In genomic region chr13:51848481-51849240, GRCm38 (mm10) we compare ENCODE assay signal across 8 mouse cellular contexts. TPM values are rescaled to one million over a fixed set of nuclear protein-coding genes. Genes with fewer than 3 reads are reported as not detected.
A peak's percentile ranks its signal among the peaks of the same experiment; 100 is the strongest.
DNase-seq lines count a peak whose midpoint lies in the region; ATAC-seq lines count a peak whose summit lies in the region.

No protein-coding gene starts in this region.

- peaks cover 5% of the 10 kb centered on the region for H3K36me3 ChIP-seq in heart, embryonic 10.5 days
- H3K36me3 ChIP-seq in liver, embryonic 11.5 days (ENCODE audit: control insufficient read depth, insufficient read depth, low read length) = no peaks in the 10 kb centered on the region

- H3K4me1 ChIP-seq in heart, embryonic 10.5 days = peaks cover 64% of the 10 kb centered on the region
- peaks cover 45% of the 10 kb centered on the region for H3K4me1 ChIP-seq in liver, embryonic 11.5 days (replicated peaks; ENCODE audit: control insufficient read depth, insufficient read depth, low read length)

- peak overlapping the region; percentile 94 for H3K27ac ChIP-seq in heart, embryonic 10.5 days
- peak overlapping the region; percentile 88 for H3K27ac ChIP-seq in liver, embryonic 11.5 days (ENCODE audit: low read depth, low read length)

- peak overlapping the region; percentile 80 for H3K4me3 ChIP-seq in heart, embryonic 10.5 days
- H3K4me3 ChIP-seq in liver, embryonic 11.5 days (ENCODE audit: low read depth, low read length) = peak overlapping the region; percentile 78

- H3K27me3 ChIP-seq in heart, embryonic 10.5 days (ENCODE audit: insufficient read depth, poor library complexity, severe bottlenecking) = peaks cover 12% of the 10 kb centered on the region
- H3K27me3 ChIP-seq in liver, embryonic 11.5 days (replicated peaks; ENCODE audit: control insufficient read depth, insufficient read depth, low read length) = peaks cover 2% of the 10 kb centered on the region; the same call in 1 of the 2 replicates

- DNase-seq in kidney, adult 11 months = peak; percentile 39
- DNase-seq in kidney, adult 8-10 months = no peak
- DNase-seq in embryo, embryonic 11 days = peak; percentile 73
- DNase-seq in heart, embryonic 10.5 days (ENCODE audit: low spot score) = peak; percentile 97
- peak; percentile 60 for DNase-seq in kidney, postnatal 10 days
- peak; percentile 81 for DNase-seq in liver, embryonic 11.5 days (ENCODE audit: low spot score)
- peak; percentile 28 to 44 for DNase-seq in natural killer cell, adult 2 months (ENCODE audit: low spot score in 2 of 2)
- DNase-seq in telencephalon, adult 2 months (ENCODE audit: low read depth, low spot score) = peak; percentile 90

- peak overlapping the region; percentile 82 for H3K9ac ChIP-seq in liver, embryonic 11.5 days (ENCODE audit: low read depth, low read length)

- under 1% methylated on average over 20 of the region's 20 CpGs for whole genome bisulfite sequencing in heart, embryonic 10.5 days
- under 1% methylated on average over 20 of the region's 20 CpGs for WGBS in liver, embryonic 11.5 days

- ATAC-seq in liver, embryonic 11.5 days (replicated peaks; ENCODE audit: low FRiP score) = peak; percentile 83

- no peaks in the 10 kb centered on the region for H3K9me3 ChIP-seq in heart, embryonic 10.5 days
- H3K9me3 ChIP-seq in liver, embryonic 11.5 days (ENCODE audit: control insufficient read depth, low read length) = no peaks in the 10 kb centered on the region

- peak overlapping the region; percentile 83 for H3K4me2 ChIP-seq in liver, embryonic 11.5 days

RNA-seq across cellular contexts. Expression of gene Gadd45g, which starts 2.2 kb away (rescaled TPM):
- 53.3 and 61.0 TPM in 2 replicates for polyA plus RNA-seq in heart, embryonic 10.5 days (2016; fragmentation: Nextera tagmentation; extraction: Ambion mirVana)
- polyA plus RNA-seq in liver, embryonic 11.5 days (2014; fragmentation: Nextera tagmentation; extraction: Ambion mirVana) = 29.4 and 30.4 TPM in 2 replicates

RNA-seq across cellular contexts. Expression of gene Sema4d, which starts 55.1 kb away (rescaled TPM):
- polyA plus RNA-seq in heart, embryonic 10.5 days (2016; fragmentation: Nextera tagmentation; extraction: Ambion mirVana) = 8.7 and 13.1 TPM in 2 replicates
- 18.6 and 21.7 TPM in 2 replicates for polyA plus RNA-seq in liver, embryonic 11.5 days (2014; fragmentation: Nextera tagmentation; extraction: Ambion mirVana)

Comparison
In these comparisons a context has a peak if more than half of its experiments do, and no peak if none do; other contexts are left out.
1. DNase-seq: peak in kidney, adult 11 months (single experiment), embryo, embryonic 11 days (single experiment), heart, embryonic 10.5 days (single experiment), kidney, postnatal 10 days (single experiment), liver, embryonic 11.5 days (single experiment), natural killer cell, adult 2 months (2 of 2) and telencephalon, adult 2 months (single experiment); none in kidney, adult 8-10 months (0 of 2).